ENCODE assay signal across 26 mouse cellular contexts in genomic region chr2:164737377-164738090, GRCm38 (mm10). TPM values are rescaled to one million over a fixed set of nuclear protein-coding genes. Genes with fewer than 3 reads are reported as not detected.
DNase-seq lines count a peak whose midpoint lies in the region; ATAC-seq and TF ChIP-seq lines count a peak whose summit lies in the region.
"Had no signal": no experiment of that assay in that cellular context is flagged by ENCODE, and none has a peak within 500 bp of the region (broad histone marks: within the 10 kb centered on the region; RNA-seq: fewer than 3 reads in every experiment).

No protein-coding gene starts in this region.

- ATAC-seq in lung, embryonic 15.5 days (ENCODE audit: borderline replicate concordance, extremely low read depth, low FRiP score, low TSS enrichment): peak; percentile 67
- peak; percentile 63 for ATAC-seq in kidney, postnatal 0 days (replicated peaks; ENCODE audit: low FRiP score, low read depth)
- ATAC-seq: forebrain, embryonic 13.5 days had no signal

- TF ChIP-seq CTCF in lung, adult 2 months (IDR thresholded peaks at IDR 0.05; ENCODE audit: insufficient read depth, low read length): no peak
- TF ChIP-seq CTCF in kidney, postnatal 0 days (IDR thresholded peaks at IDR 0.05; ENCODE audit: low read depth): no peak

- WGBS in lung, embryonic 15.5 days: 51% methylated on average over 3 of the region's 3 CpGs
- 56% methylated on average over 3 of the region's 3 CpGs for WGBS in lung, adult 2 months
- 73% methylated on average over 3 of the region's 3 CpGs for WGBS in kidney, postnatal 0 days

- no peaks in the 10 kb centered on the region for H3K9me3 ChIP-seq in lung, embryonic 15.5 days
- H3K9me3 ChIP-seq in kidney, postnatal 0 days (replicated peaks; ENCODE audit: low read length): no peaks in the 10 kb centered on the region
- H3K9me3 ChIP-seq: forebrain, embryonic 13.5 days; hindbrain, embryonic 15.5 days; limb, embryonic 15.5 days had no signal

- H3K4me2 ChIP-seq in lung, embryonic 15.5 days: no peak overlapping the region
- no peak overlapping the region for H3K4me2 ChIP-seq in kidney, postnatal 0 days (ENCODE audit: low read length)
- H3K4me2 ChIP-seq: forebrain, embryonic 13.5 days; heart, embryonic 11.5 days; hindbrain, embryonic 15.5 days; limb, embryonic 15.5 days had no signal

- no peaks in the 10 kb centered on the region for H3K27me3 ChIP-seq in lung, embryonic 15.5 days
- no peaks in the 10 kb centered on the region for H3K27me3 ChIP-seq in kidney, postnatal 0 days (ENCODE audit: insufficient read depth, low read length)
- H3K27me3 ChIP-seq: forebrain, embryonic 13.5 days; hindbrain, embryonic 15.5 days; limb, embryonic 15.5 days had no signal

- H3K27ac ChIP-seq in lung, embryonic 15.5 days: peak overlapping the region; percentile 73
- H3K27ac ChIP-seq in kidney, postnatal 0 days: no peak overlapping the region
- H3K27ac ChIP-seq: forebrain, embryonic 13.5 days; hindbrain, embryonic 15.5 days; limb, embryonic 15.5 days had no signal

- no peak overlapping the region for H3K9ac ChIP-seq in lung, embryonic 15.5 days
- no peak overlapping the region for H3K9ac ChIP-seq in kidney, postnatal 0 days (ENCODE audit: low read depth, low read length)
- H3K9ac ChIP-seq: forebrain, embryonic 13.5 days; hindbrain, embryonic 15.5 days; limb, embryonic 15.5 days had no signal

- no peak for TF ChIP-seq POLR2A in lung, adult 2 months (IDR thresholded peaks at IDR 0.05; ENCODE audit: borderline replicate concordance, extremely low read depth, low read depth, low read length)

- H3K4me1 ChIP-seq in lung, embryonic 15.5 days: peaks cover 29% of the 10 kb centered on the region
- H3K4me1 ChIP-seq in lung, adult 2 months (ENCODE audit: control insufficient read depth, insufficient read depth, low read length): no peaks in the 10 kb centered on the region
- H3K4me1 ChIP-seq in kidney, postnatal 0 days (replicated peaks; ENCODE audit: insufficient read depth, low read length): no peaks in the 10 kb centered on the region
- H3K4me1 ChIP-seq: forebrain, embryonic 13.5 days; hindbrain, embryonic 15.5 days; limb, embryonic 15.5 days had no signal

- DNase-seq in kidney, adult 11 months: peak; percentile 42
- no peak for DNase-seq in kidney, postnatal 25 days
- no peak for DNase-seq in lung, adult 2 months
- no peak for DNase-seq in kidney, postnatal 0 days (ENCODE audit: low spot score)
- peak; percentile 65 for DNase-seq in yolk sac, embryonic 10.5 days (ENCODE audit: low spot score)
- DNase-seq in adrenal gland, postnatal 36 days: no peak
- no peak for DNase-seq in urinary bladder, postnatal 36 days (ENCODE audit: low spot score in 2 of 2)
- DNase-seq: adrenal gland, adult 2 months; cerebellum, adult 11 months; cerebellum, postnatal 25 days; heart, postnatal 14 days; midbrain, embryonic 14.5 days; retina, postnatal 1 day; right cerebral cortex, postnatal 4 days had no signal

- H3K4me3 ChIP-seq in lung, embryonic 15.5 days: no peak overlapping the region
- no peak overlapping the region for H3K4me3 ChIP-seq in lung, adult 2 months (replicated peaks; ENCODE audit: extremely low read depth, low read depth, low read length)
- no peak overlapping the region for H3K4me3 ChIP-seq in kidney, postnatal 0 days (replicated peaks; ENCODE audit: low read depth, low read length)
- H3K4me3 ChIP-seq: forebrain, embryonic 13.5 days; hindbrain, embryonic 15.5 days; limb, embryonic 15.5 days had no signal

- no peaks in the 10 kb centered on the region for H3K36me3 ChIP-seq in lung, embryonic 15.5 days
- H3K36me3 ChIP-seq in kidney, postnatal 0 days (ENCODE audit: insufficient read depth, low read length): no peaks in the 10 kb centered on the region
- H3K36me3 ChIP-seq: hindbrain, embryonic 15.5 days; limb, embryonic 15.5 days had no signal

RNA-seq across cellular contexts. Expression of gene Wfdc3, which starts 8.2 kb away (rescaled TPM):
- polyA plus RNA-seq in lung, embryonic 15.5 days (2015; fragmentation: Nextera tagmentation; extraction: Ambion mirVana): 1.9 and 2.3 TPM in 2 replicates
- 1.3 and 2.3 TPM in 2 replicates for polyA plus RNA-seq in lung, adult 2 months (2012; rRNA removed)
- 0.64 and 1.1 TPM in 2 replicates for polyA plus RNA-seq in kidney, postnatal 0 days (2015; fragmentation: Nextera tagmentation; extraction: Ambion mirVana)
- under 1 TPM; 0.26 to 0.36 TPM for total RNA-seq in adrenal gland, postnatal 36 days (2021)
- total RNA-seq: gastrocnemius, postnatal 4 days; megakaryocyte, adult 5-6 weeks had no signal

RNA-seq across cellular contexts. Expression of gene Dnttip1, which starts 8.2 kb away (rescaled TPM):
- polyA plus RNA-seq in lung, embryonic 15.5 days (2015; fragmentation: Nextera tagmentation; extraction: Ambion mirVana): 70.5 and 71.3 TPM in 2 replicates
- polyA plus RNA-seq in lung, adult 2 months (2012; rRNA removed): 25.5 and 63.1 TPM in 2 replicates
- 58.5 and 62.4 TPM in 2 replicates for polyA plus RNA-seq in kidney, postnatal 0 days (2015; fragmentation: Nextera tagmentation; extraction: Ambion mirVana)
- total RNA-seq in adrenal gland, postnatal 36 days (2021): 10 to 100 TPM; 39.8 to 44.2 TPM

RNA-seq across cellular contexts. Expression of gene Spint5, which starts 22.4 kb away (rescaled TPM):
- not detected in 2 replicates for polyA plus RNA-seq in lung, embryonic 15.5 days (2015; fragmentation: Nextera tagmentation; extraction: Ambion mirVana)
- polyA plus RNA-seq in lung, adult 2 months (2012; rRNA removed): not detected in 2 replicates
- polyA plus RNA-seq in kidney, postnatal 0 days (2015; fragmentation: Nextera tagmentation; extraction: Ambion mirVana): not detected in 2 replicates
- total RNA-seq in adrenal gland, postnatal 36 days (2021): not detected
- total RNA-seq: adrenal gland, adult 2 months; gastrocnemius, postnatal 4 days; heart, postnatal 14 days; layer of hippocampus, postnatal 14 days; left cerebral cortex, postnatal 10 days; megakaryocyte, adult 5-6 weeks; neutrophil, adult 5-6 weeks had no signal
- polyA plus RNA-seq: adrenal gland, adult 2 months; brain, embryonic 14.5 days; forebrain, embryonic 13.5 days; heart, embryonic 11.5 days; hindbrain, embryonic 15.5 days; limb, embryonic 15.5 days; midbrain, embryonic 14.5 days; thymus, postnatal 0 days had no signal

RNA-seq across cellular contexts. Expression of gene Ube2c, which starts 32.2 kb away (rescaled TPM):
- polyA plus RNA-seq in lung, embryonic 15.5 days (2015; fragmentation: Nextera tagmentation; extraction: Ambion mirVana): 554 and 590 TPM in 2 replicates
- 6.2 and 9.7 TPM in 2 replicates for polyA plus RNA-seq in lung, adult 2 months (2012; rRNA removed)
- 132 and 156 TPM in 2 replicates for polyA plus RNA-seq in kidney, postnatal 0 days (2015; fragmentation: Nextera tagmentation; extraction: Ambion mirVana)
- total RNA-seq in adrenal gland, postnatal 36 days (2021): 10 to 100 TPM in 1 of 2 experiments, 1 to 10 TPM in 1; 7.0 to 10.4 TPM

RNA-seq across cellular contexts. Expression of gene Spint4, which starts 39.2 kb away (rescaled TPM):
- polyA plus RNA-seq in lung, embryonic 15.5 days (2015; fragmentation: Nextera tagmentation; extraction: Ambion mirVana): not detected in 2 replicates
- polyA plus RNA-seq in lung, adult 2 months (2012; rRNA removed): not detected in 2 replicates
- polyA plus RNA-seq in kidney, postnatal 0 days (2015; fragmentation: Nextera tagmentation; extraction: Ambion mirVana): 0.84 and 1.4 TPM in 2 replicates
- not detected for total RNA-seq in adrenal gland, postnatal 36 days (2021)
- total RNA-seq: adrenal gland, adult 2 months; gastrocnemius, postnatal 4 days; heart, postnatal 14 days; layer of hippocampus, postnatal 14 days; left cerebral cortex, postnatal 10 days; megakaryocyte, adult 5-6 weeks; neutrophil, adult 5-6 weeks had no signal
- polyA plus RNA-seq: adrenal gland, adult 2 months; brain, embryonic 14.5 days; forebrain, embryonic 13.5 days; heart, embryonic 11.5 days; hindbrain, embryonic 15.5 days; limb, embryonic 15.5 days; midbrain, embryonic 14.5 days; thymus, postnatal 0 days had no signal

Comparison
In these comparisons a context has a peak if more than half of its experiments do, and no peak if none do; other contexts are left out.
1. DNase-seq: peak in kidney, adult 11 months (single experiment) and yolk sac, embryonic 10.5 days (single experiment); none in kidney, postnatal 25 days (0 of 2), lung, adult 2 months (single experiment), kidney, postnatal 0 days (single experiment), adrenal gland, postnatal 36 days (0 of 2) and urinary bladder, postnatal 36 days (0 of 2).